Mouse (Mus musculus) heart, adult 2 months (tissue): ENCODE measurements at regions not wholly inside any gene's neighbourhood (a gene's known extent, or its start where the extent isn't known, plus 50 kb on each side); places are given as distances from the start of the nearest gene placed in this dataset.

Experiments
- DNase-seq, 2 experiments: peaks; one replicate each; pipeline ENCODE4 v3.0.0; 2021
- H3K27ac ChIP-seq: fragments of 200-600 bp; 2 replicates; pipeline ENCODE4 v1.8.1; 2022
- H3K27me3 ChIP-seq: fragments of 200-500 bp; 2 replicates; pipeline ENCODE4 v1.6.1; 2012; ENCODE audit warnings: mild to moderate bottlenecking, low read length, inconsistent platforms, mixed read lengths; ENCODE audit not compliant: control insufficient read depth, insufficient read depth
- H3K36me3 ChIP-seq: fragments of 200-500 bp; 2 replicates; pipeline ENCODE4 v1.6.1; 2012; ENCODE audit warnings: low read length, inconsistent platforms; ENCODE audit not compliant: control insufficient read depth, insufficient read depth
- H3K4me1 ChIP-seq: fragments of 200-500 bp; 2 replicates; pipeline ENCODE4 v1.6.1; 2011; ENCODE audit warnings: low read length; ENCODE audit not compliant: control insufficient read depth, insufficient read depth
- H3K4me3 ChIP-seq: fragments of 200-600 bp; 2 replicates; pipeline ENCODE4 v1.8.1; 2022
- H3K79me2 ChIP-seq: fragments of 200-500 bp; replicated peaks from 2 replicates; pipeline ENCODE4 v1.6.1; 2012; ENCODE audit warnings: mild to moderate bottlenecking, inconsistent platforms, low read length, moderate library complexity, mixed read lengths; ENCODE audit not compliant: control insufficient read depth, insufficient read depth
- H3K9ac ChIP-seq: fragments of 200-500 bp; 2 replicates; pipeline ENCODE4 v1.6.1; 2012; ENCODE audit warnings: low read depth, mild to moderate bottlenecking, control low read depth, inconsistent platforms, low read length, mixed read lengths
- CTCF ChIP-seq: fragments of 200-600 bp; IDR thresholded peaks from 2 replicates; pipeline ENCODE4 v1.8.1; 2022; ENCODE audit warnings: antibody characterized with exemption, mild to moderate bottlenecking, moderate library complexity
- EP300 ChIP-seq: fragments of 200-500 bp; IDR thresholded peaks from 2 replicates; pipeline ENCODE4 v1.6.1; 2011; ENCODE audit warnings: low read depth, low read length, control low read depth; ENCODE audit not compliant: insufficient read depth
- POLR2A ChIP-seq: fragments of 200-500 bp; IDR thresholded peaks from 2 replicates; pipeline ENCODE4 v1.6.1; 2011; ENCODE audit warnings: mild to moderate bottlenecking, low read depth, low read length, control low read depth; ENCODE audit not compliant: insufficient read depth
- WGBS: fragments of 180-500 bp; shearing (Covaris S2); methylation state at CpG from one replicate; pipeline ENCODE4 v1.1.7; 2018; 5-methylcytosine and 5-hydroxymethylcytosine counted together
- intact Hi-C: fragments of 180-260 bp; cut with DNase I; formaldehyde crosslinking; loops from one replicate; pipeline ENCODE4 v1.15.1; 2025

DNA sequence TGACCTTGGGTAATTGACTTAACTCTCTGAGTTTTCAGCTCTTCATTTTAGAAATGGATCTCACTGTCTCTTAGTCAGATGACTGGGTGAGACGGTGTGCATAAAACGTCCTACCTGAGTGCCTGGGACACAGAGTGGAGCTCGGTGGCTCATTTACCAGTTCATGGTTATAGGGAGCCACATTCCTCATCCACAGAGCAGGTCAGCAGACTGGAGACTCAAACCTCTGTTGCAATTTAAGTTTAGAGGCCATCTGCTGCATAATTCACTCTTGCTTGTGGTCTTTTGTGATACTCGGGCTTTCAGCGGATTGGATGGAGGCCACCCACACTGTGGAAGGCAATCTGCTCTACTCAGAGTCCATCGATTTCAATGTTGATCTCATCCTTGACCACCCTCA is 343.8 kb upstream of the Kif2a start:
- intact Hi-C loops = no loop called here
- TF ChIP-seq EP300 = no peak
- no peak for TF ChIP-seq CTCF
- TF ChIP-seq POLR2A = no peak
- 84% methylated on average over 6 of the region's 6 CpGs for WGBS
- Histone ChIP-seq H3K27me3 (no peaks in the 10 kb centered on the region), H3K4me1 (no peaks in the 10 kb centered on the region), H3K4me3 (no peak overlapping the region), H3K9ac (no peak overlapping the region), H3K36me3 (no peaks in the 10 kb centered on the region), H3K27ac (no peak overlapping the region), H3K79me2 (no peaks in the 10 kb centered on the region)
- no peak for DNase-seq

DNA sequence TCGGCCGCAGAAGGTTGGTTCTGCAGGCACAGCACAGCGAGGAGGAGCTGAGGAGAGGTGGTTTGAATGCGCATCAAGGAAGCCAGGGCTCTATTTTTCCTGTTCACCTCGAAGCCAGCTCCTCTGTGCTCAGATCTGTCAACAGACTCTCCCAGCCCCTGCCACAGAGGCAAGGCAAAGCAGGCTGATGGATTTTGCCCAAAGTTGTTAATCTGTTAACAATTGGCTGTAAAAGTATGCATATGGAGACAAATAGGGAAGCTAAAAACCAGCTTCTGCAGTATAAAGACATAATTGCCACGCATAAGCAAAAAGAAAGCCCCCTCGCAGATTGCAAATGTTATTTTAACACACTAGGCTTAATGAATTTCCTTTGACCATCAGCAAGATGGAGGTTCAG is 343.3 kb upstream of the Kif2a start:
- Histone ChIP-seq H3K79me2 (no peaks in the 10 kb centered on the region), H3K27ac (no peak overlapping the region), H3K27me3 (no peaks in the 10 kb centered on the region), H3K4me1 (no peaks in the 10 kb centered on the region), H3K9ac (no peak overlapping the region), H3K4me3 (no peak overlapping the region), H3K36me3 (no peaks in the 10 kb centered on the region)
- TF ChIP-seq EP300 (no peak), POLR2A (no peak), CTCF (no peak)
- intact Hi-C loops = no loop called here
- no peak for DNase-seq
- 72% methylated on average over 7 of the region's 7 CpGs for WGBS

GRCm38 (mm10) chr13:107362806-107363687 is 341.1 kb upstream of the Kif2a start:
- intact Hi-C loops = no loop called here
- no peak for DNase-seq
- TF ChIP-seq CTCF (no peak), EP300 (no peak), POLR2A (no peak)
- no peaks in the 10 kb centered on the region for H3K27me3 ChIP-seq
- no peak overlapping the region for H3K4me3 ChIP-seq
- H3K36me3 ChIP-seq = no peaks in the 10 kb centered on the region
- WGBS = 63% methylated on average over 8 of the region's 8 CpGs
- H3K27ac ChIP-seq = no peak overlapping the region
- H3K4me1 ChIP-seq = no peaks in the 10 kb centered on the region
- H3K79me2 ChIP-seq = no peaks in the 10 kb centered on the region
- H3K9ac ChIP-seq = no peak overlapping the region

- DNase-seq = no peak
- no peak overlapping the region for H3K9ac ChIP-seq
- H3K27ac ChIP-seq = no peak overlapping the region
- H3K36me3 ChIP-seq = no peaks in the 10 kb centered on the region
- H3K4me1 ChIP-seq = no peaks in the 10 kb centered on the region
- intact Hi-C loops = no loop called here
- H3K27me3 ChIP-seq = no peaks in the 10 kb centered on the region
- WGBS = 80% methylated on average over 11 of the region's 11 CpGs
- H3K4me3 ChIP-seq = no peak overlapping the region
- H3K79me2 ChIP-seq = no peaks in the 10 kb centered on the region
- TF ChIP-seq EP300 (no peak), CTCF (no peak), POLR2A (no peak)
Measured at GRCm38 (mm10) chr13:107340802-107341364, 319.0 kb upstream of the Kif2a start.

DNA sequence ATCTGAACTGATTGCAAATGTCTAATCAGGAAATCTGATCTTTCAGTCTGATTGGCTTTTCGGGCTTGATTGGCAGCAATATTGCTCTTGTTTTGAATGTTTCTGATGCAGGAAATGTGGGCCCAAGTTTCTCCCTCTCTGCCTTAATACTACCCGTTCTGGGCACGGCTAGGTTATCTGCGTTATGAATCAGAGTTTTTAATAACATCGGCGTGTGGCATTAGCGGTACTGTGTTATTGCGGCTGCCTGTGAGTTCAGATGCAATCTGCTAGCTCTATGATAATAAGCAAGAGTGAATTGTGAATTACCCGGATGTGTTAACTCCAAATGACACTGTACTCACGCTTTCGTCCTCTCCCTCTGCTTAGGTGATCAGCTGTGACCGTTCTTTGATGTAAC is 316.2 kb upstream of the Kif2a start:
- 89% methylated on average over 12 of the region's 12 CpGs for WGBS
- intact Hi-C loops = no loop called here
- Histone ChIP-seq H3K27ac (no peak overlapping the region), H3K79me2 (no peaks in the 10 kb centered on the region), H3K4me3 (no peak overlapping the region), H3K4me1 (no peaks in the 10 kb centered on the region), H3K9ac (no peak overlapping the region), H3K27me3 (no peaks in the 10 kb centered on the region), H3K36me3 (no peaks in the 10 kb centered on the region)
- TF ChIP-seq POLR2A (no peak), CTCF (no peak), EP300 (no peak)
- no peak for DNase-seq

- Histone ChIP-seq H3K27ac (no peak overlapping the region), H3K36me3 (no peaks in the 10 kb centered on the region), H3K4me3 (no peak overlapping the region), H3K79me2 (no peaks in the 10 kb centered on the region), H3K4me1 (no peaks in the 10 kb centered on the region), H3K9ac (no peak overlapping the region), H3K27me3 (no peaks in the 10 kb centered on the region)
- DNase-seq = no peak
- intact Hi-C loops = no loop called here
- TF ChIP-seq EP300 (no peak), POLR2A (no peak), CTCF (no peak)
- 77% methylated on average over 10 of the region's 10 CpGs for WGBS
Measured at GRCm38 (mm10) chr13:107337111-107337510, 315.2 kb upstream of the Kif2a start.
